Mouse (Mus musculus): ENCODE results near the gene A230072I06Rik. TPM values are rescaled to one million over a fixed set of nuclear protein-coding genes. Genes with fewer than 3 reads are reported as not detected.
A peak's percentile ranks its signal among the peaks of the same experiment; 100 is the strongest.

Gene A230072I06Rik
- polyA plus RNA-seq, 1 experiment from 2014 or later = not detected

- no peak overlapping the region for H3K4me3 ChIP-seq (ENCODE audit: low read depth, low read length)
- 81% methylated on average over 22 of the region's 22 CpGs for WGBS
- H3K36me3 ChIP-seq (ENCODE audit: insufficient read depth, low read length) = no peaks in the 10 kb centered on the region
- H3K27me3 ChIP-seq (replicated peaks; ENCODE audit: insufficient read depth, low read length) = no peaks in the 10 kb centered on the region
- DNase-seq (ENCODE audit: low spot score) = no peak
- H3K9ac ChIP-seq (replicated peaks; ENCODE audit: low read depth) = no peak overlapping the region
- TF ChIP-seq EP300 (IDR thresholded peaks at IDR 0.05) = no peak
- ATAC-seq = no peak
- no peak overlapping the region for H3K4me2 ChIP-seq (replicated peaks; ENCODE audit: low read depth, low read length)
- H3K9me3 ChIP-seq (ENCODE audit: low read length) = no peaks in the 10 kb centered on the region
- peaks cover 7% of the 10 kb centered on the region for H3K4me1 ChIP-seq (ENCODE audit: insufficient read depth, low read depth, low read length)
- no peak overlapping the region for H3K27ac ChIP-seq (ENCODE audit: low read length)
These were observed 3.5 kb downstream of the A230072I06Rik start for GRCm38 (mm10) chr8:12282128-12282527.

GRCm38 (mm10) chr8:12290551-12290950 is 11.9 kb downstream of the A230072I06Rik start:
- H3K36me3 ChIP-seq (ENCODE audit: insufficient read depth, low read length) = no peaks in the 10 kb centered on the region
- peak; percentile 40 for DNase-seq (ENCODE audit: low spot score)
- H3K4me2 ChIP-seq (replicated peaks; ENCODE audit: low read depth, low read length) = no peak overlapping the region
- H3K4me1 ChIP-seq (ENCODE audit: insufficient read depth, low read depth, low read length) = no peaks in the 10 kb centered on the region
- no peak overlapping the region for H3K4me3 ChIP-seq (ENCODE audit: low read depth, low read length)
- H3K9ac ChIP-seq (replicated peaks; ENCODE audit: low read depth) = no peak overlapping the region
- H3K9me3 ChIP-seq (ENCODE audit: low read length) = no peaks in the 10 kb centered on the region
- ATAC-seq = no peak
- no peak overlapping the region for H3K27ac ChIP-seq (ENCODE audit: low read length)
- H3K27me3 ChIP-seq (replicated peaks; ENCODE audit: insufficient read depth, low read length) = no peaks in the 10 kb centered on the region
- TF ChIP-seq EP300 (IDR thresholded peaks at IDR 0.05) (no peak), CTCF (IDR thresholded peaks at IDR 0.05) (no peak)

DNA sequence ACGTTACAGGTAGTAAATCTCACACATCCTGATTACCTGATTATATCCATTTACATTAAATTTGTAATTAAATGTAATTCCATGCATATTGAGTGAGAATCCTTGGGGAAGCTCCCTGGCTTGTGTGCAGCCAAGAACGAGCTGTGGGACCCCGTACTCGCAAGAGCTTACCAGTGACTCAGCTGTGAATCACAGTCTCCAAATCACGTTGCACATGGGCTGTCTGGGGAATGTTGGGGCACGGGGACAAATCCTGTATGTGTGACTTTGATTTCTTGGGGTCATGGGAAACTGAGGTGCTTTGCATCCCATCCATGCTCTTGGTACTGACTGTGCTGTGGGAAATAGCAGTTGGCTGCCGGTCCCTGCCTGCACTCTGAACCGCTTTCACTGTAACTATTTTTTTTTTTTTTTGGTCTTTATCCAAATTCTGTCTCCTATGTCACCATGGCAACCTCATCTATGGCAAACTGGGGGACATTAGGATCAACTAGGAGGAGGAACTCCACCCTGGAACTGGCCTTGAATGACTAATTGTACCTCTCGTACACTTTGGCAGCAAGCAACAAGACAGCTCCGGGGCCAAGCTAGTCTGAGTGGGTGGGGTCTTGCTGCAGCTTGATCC is 19.8 kb downstream of the A230072I06Rik start:
- TF ChIP-seq EP300 (IDR thresholded peaks at IDR 0.05) (no peak), CTCF (IDR thresholded peaks at IDR 0.05) (no peak)
- H3K9me3 ChIP-seq (ENCODE audit: low read length) = no peaks in the 10 kb centered on the region
- H3K27ac ChIP-seq (ENCODE audit: low read length) = no peak overlapping the region
- DNase-seq (ENCODE audit: low spot score) (no peak), ATAC-seq (no peak)
- no peaks in the 10 kb centered on the region for H3K27me3 ChIP-seq (replicated peaks; ENCODE audit: insufficient read depth, low read length)
- no peak overlapping the region for H3K4me2 ChIP-seq (replicated peaks; ENCODE audit: low read depth, low read length)
- no peaks in the 10 kb centered on the region for H3K4me1 ChIP-seq (ENCODE audit: insufficient read depth, low read depth, low read length)
- WGBS = 62% methylated on average over 10 of the region's 10 CpGs
- no peaks in the 10 kb centered on the region for H3K36me3 ChIP-seq (ENCODE audit: insufficient read depth, low read length)
- no peak overlapping the region for H3K9ac ChIP-seq (replicated peaks; ENCODE audit: low read depth)
- no peak overlapping the region for H3K4me3 ChIP-seq (ENCODE audit: low read depth, low read length)

GRCm38 (mm10) chr8:12301998-12302397 is 23.4 kb downstream of the A230072I06Rik start:
- H3K4me3 ChIP-seq (ENCODE audit: low read depth, low read length) = no peak overlapping the region
- DNase-seq (ENCODE audit: low spot score) (no peak), ATAC-seq (no peak)
- H3K9ac ChIP-seq (replicated peaks; ENCODE audit: low read depth) = no peak overlapping the region
- 73% methylated on average over 14 of the region's 14 CpGs for WGBS
- H3K4me2 ChIP-seq (replicated peaks; ENCODE audit: low read depth, low read length) = no peak overlapping the region
- no peaks in the 10 kb centered on the region for H3K27me3 ChIP-seq (replicated peaks; ENCODE audit: insufficient read depth, low read length)
- H3K27ac ChIP-seq (ENCODE audit: low read length) = no peak overlapping the region
- no peaks in the 10 kb centered on the region for H3K36me3 ChIP-seq (ENCODE audit: insufficient read depth, low read length)
- H3K9me3 ChIP-seq (ENCODE audit: low read length) = no peaks in the 10 kb centered on the region
- TF ChIP-seq EP300 (IDR thresholded peaks at IDR 0.05) = no peak
- H3K4me1 ChIP-seq (ENCODE audit: insufficient read depth, low read depth, low read length) = no peaks in the 10 kb centered on the region

DNA sequence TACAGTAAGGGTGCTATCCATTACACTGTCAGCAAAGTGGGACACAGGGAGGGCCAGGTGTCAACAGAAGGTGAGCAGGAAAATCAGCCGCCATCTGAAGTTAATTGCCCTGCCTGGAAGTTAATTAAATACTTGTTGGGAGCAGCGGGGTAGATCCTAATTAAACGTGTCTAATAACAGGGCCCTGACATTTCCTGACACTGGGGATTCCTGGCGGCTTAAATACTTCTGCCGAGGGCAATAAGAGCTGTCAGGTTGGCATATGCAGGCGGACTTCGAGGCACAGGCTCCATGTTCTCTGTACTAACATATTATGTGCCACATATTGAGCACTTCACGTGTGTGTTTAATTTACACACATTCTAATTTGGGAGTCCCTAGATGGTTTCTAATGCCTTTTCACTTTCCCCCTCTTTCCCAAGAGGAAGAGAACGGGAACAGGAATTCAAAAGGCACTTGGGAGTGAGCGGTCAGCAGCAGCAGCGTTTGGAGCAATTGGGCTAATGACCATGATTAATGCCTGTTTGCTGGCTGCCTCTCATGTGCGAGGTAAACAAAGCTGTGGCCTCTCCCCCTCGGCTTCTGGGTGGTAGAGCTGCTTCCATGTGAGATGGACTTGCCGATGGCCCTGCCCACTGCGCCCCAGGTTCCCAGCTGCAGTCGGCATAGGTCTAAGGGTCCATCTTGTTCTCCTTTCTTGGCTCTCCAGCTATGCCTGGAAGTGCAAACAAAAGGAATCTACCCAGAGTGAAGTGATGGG is 34.5 kb downstream of the A230072I06Rik start:
- no peak overlapping the region for H3K9ac ChIP-seq (replicated peaks; ENCODE audit: low read depth)
- no peak overlapping the region for H3K4me3 ChIP-seq (ENCODE audit: low read depth, low read length)
- H3K4me2 ChIP-seq (replicated peaks; ENCODE audit: low read depth, low read length) = no peak overlapping the region
- no peak overlapping the region for H3K27ac ChIP-seq (ENCODE audit: low read length)
- WGBS = 33% methylated on average over 16 of the region's 16 CpGs
- no peak for TF ChIP-seq CTCF (IDR thresholded peaks at IDR 0.05)
- TF ChIP-seq EP300 (IDR thresholded peaks at IDR 0.05) = no peak
- DNase-seq (ENCODE audit: low spot score) = no peak
- no peaks in the 10 kb centered on the region for H3K36me3 ChIP-seq (ENCODE audit: insufficient read depth, low read length)
- H3K9me3 ChIP-seq (ENCODE audit: low read length) = no peaks in the 10 kb centered on the region
- H3K27me3 ChIP-seq (replicated peaks; ENCODE audit: insufficient read depth, low read length) = 0 out of 2 replicates have a peak, but pooled peaks cover 2% of the 10 kb centered on the region
- no peaks in the 10 kb centered on the region for H3K4me1 ChIP-seq (ENCODE audit: insufficient read depth, low read depth, low read length)
- ATAC-seq = no peak

DNA sequence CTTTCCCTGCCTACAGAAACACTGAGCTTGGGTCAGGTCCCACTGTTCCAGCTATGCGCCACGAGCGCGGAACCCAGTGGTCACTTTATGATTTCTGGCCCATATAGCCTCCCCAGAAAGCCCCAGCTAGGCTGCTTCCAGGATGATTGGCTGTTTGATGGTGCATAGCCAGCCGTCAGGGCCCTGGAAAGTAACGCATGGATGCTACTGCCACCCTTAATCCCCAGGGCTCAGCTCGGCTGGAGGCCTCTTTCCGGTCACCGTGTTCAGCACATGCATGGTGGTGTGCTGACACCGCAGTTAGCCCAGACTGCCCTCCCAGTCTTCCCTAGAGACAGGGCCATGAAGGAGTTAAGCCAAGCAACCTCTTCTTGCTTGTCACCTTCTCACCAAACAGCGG is 35.6 kb downstream of the A230072I06Rik start:
- Histone ChIP-seq H3K9ac (replicated peaks; ENCODE audit: low read depth) (no peak overlapping the region), H3K9me3 (ENCODE audit: low read length) (no peaks in the 10 kb centered on the region), H3K36me3 (ENCODE audit: insufficient read depth, low read length) (no peaks in the 10 kb centered on the region), H3K4me1 (ENCODE audit: insufficient read depth, low read depth, low read length) (no peaks in the 10 kb centered on the region), H3K4me3 (ENCODE audit: low read depth, low read length) (no peak overlapping the region), H3K27ac (ENCODE audit: low read length) (no peak overlapping the region), H3K27me3 (replicated peaks; ENCODE audit: insufficient read depth, low read length) (0 out of 2 replicates have a peak, but pooled peaks cover 2% of the 10 kb centered on the region), H3K4me2 (replicated peaks; ENCODE audit: low read depth, low read length) (no peak overlapping the region)
- TF ChIP-seq EP300 (IDR thresholded peaks at IDR 0.05) (no peak), CTCF (IDR thresholded peaks at IDR 0.05) (no peak)
- no peak for DNase-seq (ENCODE audit: low spot score)
- ATAC-seq = no peak
- 56% methylated on average over 11 of the region's 11 CpGs for WGBS

Measured in lung, postnatal 0 days (tissue).